Mouse (Mus musculus): ENCODE data around the gene Colca2.

Gene Colca2

DNA sequence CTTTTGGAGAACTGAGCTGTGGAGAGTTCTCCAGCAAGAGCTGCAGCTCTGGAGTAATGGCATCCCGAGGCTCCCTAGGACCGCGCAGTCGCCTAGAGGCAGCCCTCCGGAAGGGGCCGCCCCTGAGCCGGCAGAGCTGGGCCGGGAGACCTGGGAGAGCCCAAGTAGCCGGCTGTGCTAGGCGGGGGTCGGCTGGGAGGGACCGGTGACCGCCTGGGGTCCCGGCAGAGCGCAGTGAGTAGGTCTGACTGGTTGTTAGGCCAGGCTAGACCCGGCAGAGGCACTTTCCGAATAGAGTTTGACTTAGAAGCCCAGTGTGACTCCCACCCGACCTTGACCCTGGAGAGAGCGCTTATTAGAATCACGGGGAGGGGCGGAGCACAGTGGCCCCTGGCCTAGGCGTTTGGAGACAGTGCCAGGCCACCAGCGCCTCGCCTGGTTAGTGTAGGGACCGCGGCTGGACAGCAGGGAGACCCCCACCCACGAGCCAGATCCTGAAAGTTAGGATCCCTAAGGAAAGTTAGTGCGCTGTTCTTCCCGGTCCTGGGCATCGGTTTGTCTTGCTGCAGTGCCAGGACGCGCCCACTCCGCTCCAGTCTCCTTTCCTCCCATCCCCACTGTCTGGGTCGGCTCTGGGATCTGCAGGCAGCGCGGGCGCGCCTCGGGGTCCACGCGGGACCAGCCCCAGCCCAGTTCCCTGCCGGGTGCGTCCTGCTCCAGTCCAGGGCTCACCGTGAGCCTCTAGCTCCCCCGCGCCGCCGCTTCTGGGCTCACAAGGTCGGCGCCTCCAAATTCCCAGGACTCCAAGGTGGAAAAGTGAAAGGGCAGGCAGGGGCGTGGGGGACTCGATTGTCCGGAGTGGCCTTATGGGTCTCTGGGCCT lies at the start of gene Colca2:
Colca2 (minus strand) TSS at position 70 of the 882 bp plus-strand sequence.
- no peak for DNase-seq (ENCODE audit: low spot score)

DNA sequence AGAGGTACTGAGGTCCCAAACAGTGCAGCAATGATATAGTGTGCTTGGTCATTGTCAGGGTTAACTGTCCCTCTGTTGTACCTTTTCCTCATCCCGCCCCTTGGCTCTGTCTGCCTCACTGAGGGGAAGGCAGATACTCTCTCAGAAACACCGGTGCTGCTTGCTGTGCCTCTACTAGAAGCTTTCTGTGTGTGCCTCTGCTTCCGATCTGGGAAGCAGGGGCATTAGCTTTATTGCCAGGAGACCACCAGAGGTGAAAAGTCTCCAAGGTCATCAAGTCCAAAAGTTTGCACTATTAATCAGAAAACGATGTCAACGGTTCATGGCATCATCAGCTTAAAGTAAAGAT lies 49.2 kb upstream of the Colca2 start:
- DNase-seq (ENCODE audit: low spot score), result no peak

GRCm38 (mm10) chr9:51326619-51327554 lies 48.5 kb upstream of the Colca2 start:
- DNase-seq (ENCODE audit: low spot score), result no peak

DNA sequence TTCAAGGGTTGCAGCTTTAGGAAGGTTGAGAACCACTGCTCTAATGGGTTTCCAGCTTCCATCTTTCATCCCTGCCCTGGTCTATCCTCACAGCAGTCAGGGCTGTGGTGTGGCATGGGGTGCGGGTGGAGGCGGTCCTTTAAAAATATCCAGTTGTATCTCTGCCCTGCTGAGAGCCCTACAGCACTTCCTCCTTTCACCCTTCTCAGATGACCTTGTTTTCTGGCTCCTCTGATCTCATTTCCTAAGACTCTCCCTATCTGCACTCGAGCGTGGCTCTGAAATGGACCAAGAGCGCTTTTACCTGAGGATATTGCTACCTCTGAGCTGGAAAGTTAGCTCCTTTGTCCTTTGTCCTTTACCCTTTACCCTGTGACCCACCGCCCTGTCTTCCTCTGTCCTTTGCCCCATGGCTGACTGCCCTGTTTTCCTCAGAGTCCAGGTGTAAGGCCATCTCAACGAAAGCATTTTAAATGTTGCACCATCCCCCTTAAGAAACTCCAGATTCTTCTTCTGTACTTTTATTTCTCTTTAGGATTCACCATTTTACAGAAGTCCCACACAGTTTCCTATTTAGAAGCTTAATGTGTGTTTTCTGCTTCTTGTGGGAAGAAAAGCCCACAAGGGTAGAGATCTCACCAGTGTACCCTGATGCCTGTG lies 46.2 kb upstream of the Colca2 start:
- DNase-seq (ENCODE audit: low spot score), result no peak

DNA sequence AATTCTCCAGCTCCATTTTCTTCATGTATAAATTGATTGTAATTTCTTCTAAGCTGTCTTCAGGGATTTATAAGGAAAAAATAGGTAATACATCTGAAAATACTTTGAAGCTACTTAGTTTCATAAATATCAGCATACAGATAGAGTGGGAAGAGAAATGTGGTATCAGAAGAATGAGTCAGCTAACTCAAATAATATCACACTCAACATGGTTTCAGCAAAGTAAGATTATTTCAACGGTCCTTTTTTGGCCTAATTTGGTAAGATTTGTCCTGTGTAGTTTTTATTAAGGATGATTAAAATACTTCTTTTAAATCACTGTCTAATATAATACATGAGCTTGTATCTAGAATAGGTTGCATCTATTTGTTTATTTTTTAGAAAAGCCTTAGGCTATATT lies 41.7 kb upstream of the Colca2 start:
- no peak for DNase-seq (ENCODE audit: low spot score)

- no peak for DNase-seq (ENCODE audit: low spot score)
These were observed 39.9 kb upstream of the Colca2 start for GRCm38 (mm10) chr9:51318246-51318645.

DNA sequence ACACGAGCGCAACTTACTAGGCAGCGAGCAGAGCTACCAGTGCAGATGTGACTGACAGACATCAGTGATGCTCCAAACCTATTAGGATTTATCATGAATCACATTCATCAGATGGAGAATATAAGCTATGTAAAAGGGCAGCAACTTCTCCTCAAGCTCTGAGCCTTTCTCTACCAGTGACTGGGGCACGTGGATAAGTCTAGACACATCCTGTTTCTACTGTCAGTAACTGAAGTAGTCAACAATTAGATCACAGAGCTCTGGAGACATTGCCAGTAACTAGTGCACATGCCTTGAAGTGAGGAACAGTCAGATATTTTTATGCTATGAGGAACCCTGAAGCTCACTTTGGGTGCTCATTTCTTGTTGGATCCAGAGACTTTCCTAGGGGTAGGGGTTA lies 39.0 kb upstream of the Colca2 start:
- no peak for DNase-seq (ENCODE audit: low spot score)

DNA sequence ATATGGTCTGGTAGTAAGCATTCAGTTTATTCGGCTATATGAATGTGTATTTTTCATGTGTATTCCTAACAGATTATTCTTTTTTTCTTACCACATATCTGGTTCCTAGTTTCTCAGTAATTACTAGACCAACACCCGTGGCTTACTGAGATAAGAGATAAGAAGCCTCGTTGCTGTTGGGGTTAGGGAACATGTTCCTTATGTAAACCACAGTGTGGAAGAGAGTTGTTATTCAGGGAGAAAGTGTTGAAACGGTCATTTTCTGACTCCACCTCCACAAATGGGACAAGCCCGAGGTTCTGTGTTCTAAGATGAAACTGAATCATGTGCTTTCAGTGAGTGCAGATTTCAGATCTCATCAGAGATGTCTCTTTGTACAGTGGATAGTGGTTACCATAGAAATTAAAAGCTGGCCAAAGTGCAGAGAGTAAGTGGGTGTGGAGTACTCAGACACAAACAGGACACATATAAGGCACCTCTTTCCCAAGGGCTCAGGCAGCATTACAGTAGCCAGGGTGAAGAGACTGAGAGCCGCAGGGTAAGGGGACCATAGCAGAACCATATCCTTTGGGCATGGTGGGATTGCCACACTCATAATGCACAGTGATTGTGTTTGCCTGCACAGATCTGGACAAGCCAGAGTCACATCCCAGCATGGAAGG lies 37.2 kb upstream of the Colca2 start:
- no peak for DNase-seq (ENCODE audit: low spot score)

DNA sequence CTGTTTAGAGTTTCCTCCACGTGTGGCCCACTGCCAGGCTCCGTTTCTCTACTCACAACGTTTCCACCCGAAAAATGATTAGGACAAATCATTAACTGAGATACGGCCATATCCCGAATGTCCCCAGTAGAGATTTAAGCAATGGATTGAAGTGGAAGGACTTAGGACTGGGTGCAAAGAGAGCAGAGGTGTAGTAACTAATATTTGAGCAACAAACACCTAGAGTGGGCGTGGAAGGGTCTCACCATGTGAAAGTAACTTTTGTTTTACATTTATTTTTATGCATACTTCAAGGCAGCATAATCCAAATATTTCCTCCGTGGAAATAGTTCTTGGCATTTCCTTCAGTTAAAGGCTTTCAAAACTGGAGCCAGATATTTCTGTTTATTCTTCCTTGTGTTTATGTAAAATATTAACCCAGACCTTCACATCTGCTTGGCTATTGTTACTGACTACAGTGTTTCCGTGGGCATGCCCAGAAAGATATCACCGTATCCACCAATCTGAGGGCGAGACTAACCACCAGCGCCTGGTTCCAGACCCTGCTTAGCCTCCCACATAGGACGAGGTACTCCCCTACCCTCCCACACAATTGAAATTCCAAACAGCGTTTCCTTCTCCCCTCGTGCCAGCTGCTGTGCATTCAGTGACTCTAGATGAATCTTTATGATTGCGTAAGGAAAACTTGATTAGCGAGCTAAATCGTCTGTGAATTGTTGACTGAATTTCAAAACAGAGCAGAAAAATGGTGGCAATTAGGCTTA lies 34.4 kb upstream of the Colca2 start:
- DNase-seq (ENCODE audit: low spot score), result no peak

DNA sequence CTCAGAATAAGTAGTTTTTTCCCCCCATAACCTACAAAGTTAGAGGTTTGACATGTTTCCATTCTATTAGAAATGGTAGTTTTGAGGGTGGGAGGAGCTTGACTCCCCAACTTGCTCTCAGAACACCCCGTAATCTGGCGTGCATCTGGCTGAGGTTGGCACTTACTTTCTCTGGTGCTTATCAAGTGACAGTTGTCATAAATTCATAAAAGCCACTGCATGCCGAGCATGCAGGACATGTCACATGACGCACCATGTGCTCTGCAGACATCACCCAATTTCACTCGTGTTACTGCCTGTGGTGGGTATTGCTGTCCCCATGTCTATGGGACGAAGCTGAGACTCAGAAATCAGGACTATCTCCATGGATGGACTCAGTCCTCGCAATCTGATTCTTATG lies 32.1 kb upstream of the Colca2 start:
- no peak for DNase-seq (ENCODE audit: low spot score)

DNA sequence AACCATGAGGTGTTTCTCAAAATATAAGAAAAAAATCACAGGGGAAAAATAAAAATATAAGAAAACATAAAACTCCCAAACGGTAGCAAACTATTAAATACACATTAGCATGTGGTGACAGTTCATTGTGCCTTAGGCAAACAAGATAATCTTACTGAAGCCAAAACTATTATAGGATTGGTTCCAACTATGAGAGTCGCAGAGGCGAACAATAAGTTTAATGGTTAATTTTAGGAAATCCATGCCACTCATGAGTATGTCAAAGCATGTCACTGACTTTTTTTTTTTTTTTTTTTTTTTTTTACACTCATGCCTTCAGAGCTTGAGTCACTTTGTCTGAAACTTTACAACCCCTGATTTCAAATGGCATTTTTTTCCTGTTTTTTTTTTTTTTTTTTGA lies 28.0 kb upstream of the Colca2 start:
- no peak for DNase-seq (ENCODE audit: low spot score)

DNA sequence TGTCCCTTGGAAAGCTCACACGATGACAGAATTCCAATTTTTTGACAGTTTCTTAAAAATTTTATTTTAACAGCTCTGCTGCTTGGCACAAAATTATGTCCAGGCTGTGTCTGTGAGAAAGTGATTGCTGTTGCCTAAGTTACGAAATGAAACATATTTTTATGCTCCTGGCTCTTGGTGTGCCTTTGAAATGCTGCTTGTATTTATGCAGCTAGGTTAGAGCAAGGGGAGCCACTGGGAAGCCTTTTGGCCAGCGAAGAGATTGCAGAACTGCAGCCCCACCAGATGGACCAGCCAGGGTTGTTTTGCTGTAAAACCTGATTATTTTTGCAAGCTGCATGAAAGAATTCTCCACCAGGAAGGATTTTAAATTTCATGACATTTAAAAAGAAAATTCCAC lies 26.8 kb upstream of the Colca2 start:
- no peak for DNase-seq (ENCODE audit: low spot score)

- DNase-seq (ENCODE audit: low spot score), result no peak
These were observed 25.6 kb upstream of the Colca2 start for GRCm38 (mm10) chr9:51303980-51304379.

DNA sequence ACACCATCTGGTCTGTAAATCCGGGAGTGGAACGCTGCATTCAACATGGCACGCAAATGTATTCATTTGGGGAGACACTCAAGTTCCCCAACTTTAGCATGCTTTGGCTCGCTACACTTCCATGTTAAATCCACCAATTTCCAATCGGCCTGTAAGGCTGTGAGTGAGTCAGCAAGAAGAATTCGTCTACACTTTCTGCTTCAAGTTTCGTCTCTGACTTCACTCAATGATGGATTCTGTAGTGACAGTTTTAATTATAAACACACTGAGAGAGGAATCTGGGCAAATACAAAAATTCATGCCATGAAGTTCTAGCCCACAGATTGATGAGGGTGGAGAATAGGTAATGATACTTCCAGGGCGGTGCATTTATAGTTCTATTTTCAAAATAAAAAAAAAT lies 15.2 kb upstream of the Colca2 start:
- no peak for DNase-seq (ENCODE audit: low spot score)

DNA sequence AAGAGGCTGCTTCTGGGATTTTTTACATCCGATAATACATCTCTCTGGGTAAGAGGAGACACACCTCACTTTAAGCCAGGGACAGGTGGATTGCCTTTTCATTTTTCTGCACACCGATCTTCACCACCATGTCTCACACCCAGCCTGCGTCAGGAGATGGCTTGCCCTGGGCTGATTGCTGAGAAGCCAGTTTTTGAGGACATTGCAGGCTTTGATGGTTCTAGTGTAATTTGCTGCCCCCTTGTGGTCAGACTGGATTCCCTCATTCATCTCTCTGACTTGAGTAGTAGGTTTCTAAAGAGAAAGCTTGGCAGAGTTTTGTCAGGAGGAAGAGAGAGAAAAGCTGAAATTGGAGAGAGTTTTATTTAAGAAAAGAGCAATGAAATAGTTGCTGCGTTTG lies 14.3 kb upstream of the Colca2 start:
- DNase-seq (ENCODE audit: low spot score), result peak; percentile 73

- DNase-seq (ENCODE audit: low spot score), result no peak
These were observed 12.6 kb upstream of the Colca2 start for GRCm38 (mm10) chr9:51290980-51291379.

- DNase-seq (ENCODE audit: low spot score), result no peak
These were observed 7.7 kb upstream of the Colca2 start for GRCm38 (mm10) chr9:51286079-51286478.

- no peak for DNase-seq (ENCODE audit: low spot score)
These were observed 403 bp downstream of the Colca2 start for GRCm38 (mm10) chr9:51277834-51278498.

GRCm38 (mm10) chr9:51274678-51275077 lies 3.7 kb downstream of the Colca2 start:
- DNase-seq (ENCODE audit: low spot score), result no peak

DNA sequence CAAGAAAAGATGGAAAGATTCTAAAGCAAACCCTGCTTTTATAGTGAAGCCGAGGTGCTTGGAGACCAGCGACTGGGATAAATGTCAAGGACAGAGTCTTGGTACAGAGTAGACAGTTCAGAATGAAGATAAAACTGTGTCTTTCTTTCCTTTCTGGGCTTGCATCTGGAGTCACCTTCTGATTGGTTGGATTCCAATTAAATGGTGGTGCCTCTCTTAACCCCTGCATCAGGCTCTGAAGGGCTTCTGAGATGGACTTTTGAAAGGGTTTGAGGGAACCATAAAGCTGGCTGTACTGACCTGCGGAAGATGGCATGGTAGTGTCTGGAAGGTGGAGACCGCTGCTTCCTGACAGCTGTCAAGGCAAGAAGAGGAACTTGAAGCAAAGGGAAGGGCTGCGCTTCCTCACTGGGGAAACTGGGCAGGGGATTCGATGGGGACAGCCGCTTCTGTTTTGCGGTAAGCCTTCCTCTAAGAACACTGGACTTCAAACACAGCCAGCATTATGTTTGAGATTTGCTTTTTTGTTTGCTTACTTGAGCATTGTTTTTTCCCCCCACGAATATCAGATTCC lies 4.7 kb downstream of the Colca2 start:
- DNase-seq (ENCODE audit: low spot score), result no peak

Data from MN1 (cell line).